ENCODE assay signal across 9 mouse cellular contexts in the genomic region with DNA sequence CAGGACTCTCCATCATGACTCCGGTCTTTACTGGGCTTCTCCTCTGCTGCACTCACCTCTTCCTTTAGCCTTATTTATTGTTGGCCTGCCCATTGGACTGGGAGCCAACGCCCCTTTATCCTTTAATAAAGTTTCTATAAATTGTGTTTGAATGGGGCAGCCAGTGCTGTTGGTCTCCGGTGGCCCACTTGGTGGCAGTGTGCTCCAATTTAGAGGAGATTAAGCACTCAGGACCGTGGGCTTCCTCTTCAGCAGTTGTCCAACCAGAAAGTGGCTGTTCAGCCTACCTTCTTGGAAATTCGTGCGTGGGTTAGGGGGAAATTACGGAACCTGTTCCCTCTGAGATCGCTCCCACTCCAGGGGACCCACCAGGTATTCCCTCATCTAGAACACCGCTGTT. TPM values are rescaled to one million over a fixed set of nuclear protein-coding genes. Genes with fewer than 3 reads are reported as not detected.
DNase-seq lines count a peak whose midpoint lies in the region; TF ChIP-seq lines count a peak whose summit lies in the region.
"Had no signal": no experiment of that assay in that cellular context is flagged by ENCODE, and none has a peak within 500 bp of the region (broad histone marks: within the 10 kb centered on the region; RNA-seq: fewer than 3 reads in every experiment).

No protein-coding gene starts in this region.

- H3K4me1 ChIP-seq in olfactory bulb, adult 2 months (ENCODE audit: control insufficient read depth, insufficient read depth, low read length), result peaks cover 2% of the 10 kb centered on the region; the same call in 1 of the 2 replicates

- no peak for DNase-seq in gastrocnemius, adult 2 months
- no peak for DNase-seq in gastrocnemius, postnatal 25 days
- peak; percentile 53 for DNase-seq in ovary, postnatal 36 days (ENCODE audit: low spot score)
- no peak for DNase-seq in ovary, postnatal 14 days (ENCODE audit: low spot score)
- DNase-seq in adrenal gland, postnatal 36 days, result peak; percentile 50 to 70
- DNase-seq in kidney, postnatal 14 days, result peak; percentile 74
- no peak for DNase-seq in frontal cortex, postnatal 14 days (ENCODE audit: low spot score in 2 of 2)

- intact Hi-C loops in gastrocnemius, adult 2 months (cut with DNase I), result no loop called here

- TF ChIP-seq POLR2A in olfactory bulb, adult 2 months (IDR thresholded peaks at IDR 0.05; ENCODE audit: insufficient read depth, low read depth, low read length), result no peak

- no peak overlapping the region for H3K27ac ChIP-seq in gastrocnemius, adult 2 months
- no peak overlapping the region for H3K27ac ChIP-seq in olfactory bulb, adult 2 months (ENCODE audit: insufficient read depth, low read depth, low read length)

- TF ChIP-seq CTCF in gastrocnemius, adult 2 months (IDR thresholded peaks at IDR 0.05), result peak; percentile 65
- peak; percentile 34; the same call in 1 of the 2 replicates for TF ChIP-seq CTCF in olfactory bulb, adult 2 months (IDR thresholded peaks at IDR 0.05; ENCODE audit: insufficient read depth, low read depth, low read length)

- H3K4me3 ChIP-seq in gastrocnemius, adult 2 months, result no peak overlapping the region
- no peak overlapping the region for H3K4me3 ChIP-seq in olfactory bulb, adult 2 months (ENCODE audit: insufficient read depth, low read depth, low read length)

- 57% methylated on average over 9 of the region's 9 CpGs for WGBS in olfactory bulb, adult 2 months

RNA-seq across cellular contexts. Expression of a gene that starts 4.4 kb away (rescaled TPM):
- total RNA-seq in gastrocnemius, adult 2 months (2021), result not detected
- not detected for total RNA-seq in gastrocnemius, postnatal 25 days (2021)
- total RNA-seq in adrenal gland, postnatal 36 days (2021), result not detected
- not detected in 2 replicates for polyA plus RNA-seq in olfactory bulb, adult 2 months (2012; ENCODE audit: insufficient read depth, insufficient read length, low replicate concordance, missing spikeins)
- total RNA-seq: heart, postnatal 36 days had no signal

RNA-seq across cellular contexts. Expression of a gene that starts 8.9 kb away (rescaled TPM):
- not detected for total RNA-seq in gastrocnemius, adult 2 months (2021)
- under 1 TPM in 1 of 2 experiments, not detected in 1; 0.49 TPM for total RNA-seq in gastrocnemius, postnatal 25 days (2021)
- total RNA-seq in adrenal gland, postnatal 36 days (2021), result 1 to 10 TPM; 1.1 to 1.6 TPM
- not detected in 2 replicates for polyA plus RNA-seq in olfactory bulb, adult 2 months (2012; ENCODE audit: insufficient read depth, insufficient read length, low replicate concordance, missing spikeins)

RNA-seq across cellular contexts. Expression of a gene that starts 9.7 kb away (rescaled TPM):
- not detected for total RNA-seq in gastrocnemius, adult 2 months (2021)
- under 1 TPM in 1 of 2 experiments, not detected in 1; 0.16 TPM for total RNA-seq in gastrocnemius, postnatal 25 days (2021)
- total RNA-seq in adrenal gland, postnatal 36 days (2021), result 1 to 10 TPM; 1.6 to 3.4 TPM
- polyA plus RNA-seq in olfactory bulb, adult 2 months (2012; ENCODE audit: insufficient read depth, insufficient read length, low replicate concordance, missing spikeins), result not detected in 2 replicates

RNA-seq across cellular contexts. Expression of a gene that starts 28.3 kb away (rescaled TPM):
- total RNA-seq in gastrocnemius, adult 2 months (2021), result 1 to 10 TPM in 1 of 2 experiments, under 1 TPM in 1; 0.31 to 1.2 TPM
- 1 to 10 TPM in 1 of 2 experiments, under 1 TPM in 1; 0.75 to 1.4 TPM for total RNA-seq in gastrocnemius, postnatal 25 days (2021)
- total RNA-seq in adrenal gland, postnatal 36 days (2021), result 1 to 10 TPM; 1.3 to 3.4 TPM
- not detected in 2 replicates for polyA plus RNA-seq in olfactory bulb, adult 2 months (2012; ENCODE audit: insufficient read depth, insufficient read length, low replicate concordance, missing spikeins)

RNA-seq across cellular contexts. Expression of a gene that starts 42.5 kb away (rescaled TPM):
- total RNA-seq in gastrocnemius, adult 2 months (2021), result 1 to 10 TPM; 3.7 to 4.3 TPM
- total RNA-seq in gastrocnemius, postnatal 25 days (2021), result 1 to 10 TPM; 4.5 to 4.6 TPM
- total RNA-seq in adrenal gland, postnatal 36 days (2021), result 10 to 100 TPM; 15.3 to 17.7 TPM
- not detected in 2 replicates for polyA plus RNA-seq in olfactory bulb, adult 2 months (2012; ENCODE audit: insufficient read depth, insufficient read length, low replicate concordance, missing spikeins)

Comparison
In these comparisons a context has a peak if more than half of its experiments do, and no peak if none do; other contexts are left out.
1. DNase-seq: peak in ovary, postnatal 36 days (single experiment), adrenal gland, postnatal 36 days (2 of 2) and kidney, postnatal 14 days (single experiment); none in gastrocnemius, adult 2 months (single experiment), gastrocnemius, postnatal 25 days (single experiment), ovary, postnatal 14 days (single experiment) and frontal cortex, postnatal 14 days (0 of 2).